Mouse (Mus musculus) embryonic facial prominence, embryonic 14.5 days (tissue): Measurements from ENCODE around the gene Ifi203. TPM values are rescaled to one million over a fixed set of nuclear protein-coding genes. Genes with fewer than 3 reads are reported as not detected.
"Not testable (repeated sequence)": the region's sequence is repeated elsewhere in the genome, so short reads cannot be mapped to it uniquely, and the experiment has no call there.

Source experiments
- ATAC-seq: fragments of 200-750 bp; cut with Nextera tagmentation; 2 replicates; pipeline ENCODE4 v1.8.0; 2017; ENCODE audit warnings: low read depth, moderate number of reproducible peaks, moderate TSS enrichment
- DNase-seq: peaks from one replicate; pipeline ENCODE4 v3.0.0-alpha.2; 2015; ENCODE audit warnings: low spot score
- H3K27ac ChIP-seq: fragments of 300-500 bp; sonication (generic); replicated peaks from 2 replicates; pipeline ENCODE4 v1.5.1; 2014; ENCODE audit warnings: low read depth, mild to moderate bottlenecking, low read length, moderate library complexity
- H3K27me3 ChIP-seq: fragments of 300-500 bp; sonication (generic); replicated peaks from 2 replicates; pipeline ENCODE4 v1.6.1; 2014; ENCODE audit warnings: low read length; ENCODE audit not compliant: control insufficient read depth, insufficient read depth
- H3K36me3 ChIP-seq: fragments of 300-500 bp; sonication (generic); 2 replicates; pipeline ENCODE4 v1.6.1; 2014; ENCODE audit warnings: low read length, mixed read lengths; ENCODE audit not compliant: control insufficient read depth, insufficient read depth
- H3K4me1 ChIP-seq: fragments of 300-500 bp; sonication (generic); 2 replicates; pipeline ENCODE4 v1.6.1; 2014; ENCODE audit warnings: antibody characterized with exemption, low read length; ENCODE audit not compliant: control insufficient read depth, insufficient read depth
- H3K4me2 ChIP-seq: fragments of 300-500 bp; sonication (generic); 2 replicates; pipeline ENCODE4 v1.6.1; 2014; ENCODE audit warnings: low read depth, mild to moderate bottlenecking, low read length, moderate library complexity, mixed read lengths
- H3K4me3 ChIP-seq: fragments of 300-500 bp; sonication (generic); 2 replicates; pipeline ENCODE4 v1.5.1; 2014; ENCODE audit warnings: low read depth, mild to moderate bottlenecking, low read length
- H3K9ac ChIP-seq: fragments of 300-500 bp; sonication (generic); 2 replicates; pipeline ENCODE4 v1.6.1; 2014; ENCODE audit warnings: low read depth, mild to moderate bottlenecking, low read length, moderate library complexity, mixed read lengths
- H3K9me3 ChIP-seq: fragments of 300-500 bp; sonication (generic); 2 replicates; pipeline ENCODE4 v1.6.1; 2016; ENCODE audit warnings: low read length; ENCODE audit not compliant: control insufficient read depth
- WGBS: fragments of 180-500 bp; shearing (Covaris S2); extraction: QIAGEN DNeasy Blood & Tissue Kit; methylation state at CpG from one replicate; pipeline ENCODE4 v1.1.7; 2014; 5-methylcytosine and 5-hydroxymethylcytosine counted together
- polyA plus RNA-seq: library from polyadenylated mRNA; unstranded; fragments of >200 nt; fragmentation: Nextera tagmentation; extraction: Ambion mirVana; gene quantifications from 2 replicates; pipeline ENCODE4 v1.2.1, GENCODE M21; 2014

Ifi203 gene
- polyA plus RNA-seq: 1.2 and 1.4 TPM in 2 replicates

DNA sequence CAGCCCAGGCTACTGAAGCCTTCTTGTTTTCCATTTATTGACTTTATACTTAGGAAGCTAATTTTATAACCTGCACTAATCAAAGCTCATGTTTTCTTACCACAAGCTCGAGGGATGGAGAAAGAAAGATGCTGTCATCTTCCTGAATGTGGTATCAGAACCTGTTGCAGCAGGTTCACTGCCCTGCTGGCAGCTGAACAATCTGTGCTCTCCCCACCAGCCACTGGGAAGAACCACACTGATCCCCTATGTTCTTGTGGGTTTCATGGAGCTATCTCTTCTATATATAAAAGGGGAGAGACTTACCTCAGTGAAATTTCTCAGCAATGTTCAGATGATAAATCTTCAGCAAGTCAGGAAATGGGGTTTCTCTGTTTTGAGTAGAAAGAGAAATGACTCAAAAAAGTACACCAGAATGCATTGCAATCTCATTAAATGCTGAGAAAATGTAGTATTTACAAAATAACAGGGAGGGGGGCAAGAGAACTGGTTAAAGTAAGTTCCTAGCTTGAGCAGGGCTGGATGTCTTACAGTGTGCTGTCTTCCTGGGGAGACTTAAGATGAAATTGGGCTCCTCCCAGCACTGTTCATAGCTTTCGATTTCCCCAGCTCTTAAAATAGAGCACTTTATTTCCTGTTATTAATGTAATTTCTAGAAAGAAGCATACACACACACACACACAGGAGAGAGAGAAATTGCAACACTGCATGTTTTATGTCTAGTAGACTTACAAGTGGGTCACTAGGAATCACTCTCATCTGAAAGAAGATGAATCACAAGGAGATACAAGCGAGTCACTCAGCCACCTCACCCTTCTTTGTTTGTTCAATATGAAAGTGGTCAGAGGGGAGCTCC is at the start of gene Ifi203, which contains the start of gene Mndal:
Ifi203 (minus strand) TSS at position 749 of the 856 bp plus-strand sequence.
Mndal (minus strand) TSS at position 568 of the 856 bp plus-strand sequence.
- H3K27me3 ChIP-seq, H3K4me3 ChIP-seq, H3K27ac ChIP-seq, H3K36me3 ChIP-seq, H3K9me3 ChIP-seq, H3K4me2 ChIP-seq, ATAC-seq, H3K9ac ChIP-seq, DNase-seq, H3K4me1 ChIP-seq: not testable (repeated sequence)
- WGBS: 73% methylated on average over 3 of the region's 3 CpGs

DNA sequence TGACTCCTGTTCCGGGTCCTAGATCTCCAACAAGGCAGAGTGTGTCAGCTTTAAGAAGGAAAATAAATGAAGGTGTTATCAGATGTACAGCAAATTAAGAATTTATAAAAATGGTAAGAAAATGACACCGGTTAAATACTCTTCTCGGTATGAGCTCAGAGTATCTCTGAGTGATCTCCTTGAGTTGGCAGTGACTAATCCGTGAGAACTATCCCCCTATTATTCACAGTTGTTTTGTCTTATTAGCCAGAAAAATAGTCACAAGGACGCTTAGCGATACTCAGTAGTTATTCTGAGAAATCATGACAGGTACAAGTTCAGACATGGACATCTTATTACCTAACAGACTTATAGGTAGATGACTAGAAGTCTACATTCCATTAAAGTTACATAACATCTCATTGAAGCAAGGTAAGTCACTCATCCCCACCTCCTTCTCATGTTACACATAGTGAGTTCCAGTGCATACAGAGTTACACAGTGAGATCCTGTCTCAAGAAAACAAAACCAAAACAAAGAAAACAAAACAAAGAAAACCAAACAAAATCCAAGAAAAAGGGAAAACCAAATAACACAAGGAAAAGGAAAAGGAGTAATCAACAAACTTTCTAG is 40.3 kb upstream of the Ifi203 start, which contains the start of gene Ifi202b:
Ifi202b (minus strand) TSS at position 51 of the 612 bp plus-strand sequence.
- not testable (repeated sequence) for H3K4me3 ChIP-seq, H3K9ac ChIP-seq, H3K36me3 ChIP-seq, H3K27me3 ChIP-seq, H3K4me1 ChIP-seq, H3K27ac ChIP-seq, H3K9me3 ChIP-seq, H3K4me2 ChIP-seq
- WGBS: 72% methylated on average over 6 of the region's 6 CpGs
- ATAC-seq (peak; percentile 81; the same call in 1 of the 2 replicates), DNase-seq (peak; percentile 19)

DNA sequence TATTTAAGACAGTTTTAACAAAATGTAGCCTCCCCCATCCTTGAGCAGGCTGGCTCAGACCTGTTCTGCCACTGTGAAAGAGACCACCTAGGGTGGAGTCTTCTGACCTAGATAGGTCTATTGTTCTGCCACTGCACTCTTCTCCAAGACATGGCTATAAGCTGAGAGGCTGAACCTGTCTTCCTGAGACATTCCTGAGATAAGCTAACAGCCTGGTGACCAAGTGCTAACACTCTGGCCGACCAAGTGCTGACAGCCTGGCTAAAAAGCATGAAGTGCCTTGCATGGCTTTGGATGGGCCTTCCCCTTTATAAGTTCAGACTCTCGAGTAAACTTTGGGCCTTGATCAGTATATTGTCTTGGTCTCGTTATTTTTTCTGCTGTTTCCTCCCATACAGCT is 38.6 kb upstream of the Ifi203 start:
- H3K27me3 ChIP-seq, H3K36me3 ChIP-seq, H3K4me3 ChIP-seq, ATAC-seq, H3K9me3 ChIP-seq, H3K4me1 ChIP-seq, H3K27ac ChIP-seq, H3K9ac ChIP-seq, H3K4me2 ChIP-seq: not testable (repeated sequence)
- peak; percentile 3 for DNase-seq
- 49% methylated on average over 3 of the region's 3 CpGs for WGBS

DNA sequence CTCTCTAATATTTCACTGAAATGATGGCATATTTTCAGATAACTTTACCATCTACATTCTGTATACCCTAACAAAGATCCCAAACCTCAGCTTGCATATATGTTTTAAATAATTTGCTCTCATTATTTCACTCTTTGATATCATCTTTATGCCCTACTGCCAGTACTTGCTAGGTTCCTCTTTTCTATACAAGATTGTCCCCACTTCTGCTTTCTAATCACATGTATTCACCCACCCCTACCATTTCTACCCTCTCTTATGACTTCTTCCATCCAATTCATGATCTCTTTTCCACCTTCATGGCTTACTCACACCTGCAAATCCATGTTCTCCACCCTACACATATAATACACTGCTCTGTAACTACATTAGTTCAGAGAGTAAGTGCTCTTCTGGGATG is 35.1 kb upstream of the Ifi203 start:
- H3K27ac ChIP-seq: no peak overlapping the region
- ATAC-seq (no peak), DNase-seq (no peak)
- no peak overlapping the region for H3K9ac ChIP-seq
- no peak overlapping the region for H3K4me2 ChIP-seq
- H3K9me3 ChIP-seq: no peaks in the 10 kb centered on the region
- no peak overlapping the region for H3K4me3 ChIP-seq
- no peaks in the 10 kb centered on the region for H3K4me1 ChIP-seq
- no peaks in the 10 kb centered on the region for H3K27me3 ChIP-seq
- H3K36me3 ChIP-seq: no peaks in the 10 kb centered on the region

DNA sequence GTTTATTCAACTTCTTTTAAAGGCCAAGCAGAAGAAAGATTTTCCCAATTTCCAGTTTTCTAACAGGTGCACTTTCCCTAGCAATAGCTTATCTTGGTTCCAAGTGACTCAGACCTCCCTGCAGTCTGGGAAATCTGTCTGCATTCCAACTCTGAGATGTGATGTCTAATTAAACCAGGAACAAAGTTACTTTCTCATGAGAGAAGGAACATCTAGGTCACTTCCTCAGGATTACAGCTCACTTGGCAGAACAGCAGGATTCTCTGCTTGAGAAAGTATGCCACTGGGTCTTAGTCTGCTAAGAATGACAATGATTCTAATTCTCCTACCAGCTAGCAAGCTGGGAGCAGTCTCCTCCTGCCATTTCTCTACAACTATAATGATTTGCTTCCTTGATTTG is 30.6 kb upstream of the Ifi203 start:
- no peaks in the 10 kb centered on the region for H3K27me3 ChIP-seq
- H3K4me3 ChIP-seq: no peak overlapping the region
- DNase-seq: no peak
- no peak overlapping the region for H3K27ac ChIP-seq
- no peaks in the 10 kb centered on the region for H3K4me1 ChIP-seq
- H3K9ac ChIP-seq: no peak overlapping the region
- no peak overlapping the region for H3K4me2 ChIP-seq
- H3K9me3 ChIP-seq: no peaks in the 10 kb centered on the region
- ATAC-seq: no peak
- no peaks in the 10 kb centered on the region for H3K36me3 ChIP-seq

DNA sequence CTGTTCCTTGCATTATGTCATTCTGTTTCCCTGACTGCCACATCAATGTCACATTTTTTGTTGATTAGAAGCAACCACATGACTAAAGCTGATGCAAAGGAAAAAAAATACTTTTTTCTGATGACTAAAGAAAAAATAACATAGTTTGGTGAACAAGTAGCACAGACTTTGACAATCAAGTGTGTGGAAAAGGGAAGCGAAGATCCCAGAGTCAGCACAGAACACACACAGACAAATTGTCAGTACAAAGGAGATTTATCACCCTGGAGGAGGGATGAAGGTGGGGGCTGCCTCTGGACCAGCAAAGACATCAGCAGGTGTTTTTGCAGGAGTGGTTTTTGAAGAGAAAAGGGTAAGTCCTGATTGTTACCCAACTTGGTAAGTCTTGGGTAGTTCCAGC is 19.0 kb upstream of the Ifi203 start:
- ATAC-seq, H3K9me3 ChIP-seq, H3K4me3 ChIP-seq, H3K27me3 ChIP-seq, H3K36me3 ChIP-seq, DNase-seq, H3K27ac ChIP-seq, H3K4me1 ChIP-seq, H3K4me2 ChIP-seq, H3K9ac ChIP-seq: not testable (repeated sequence)
- WGBS: 73% methylated on average over 1 of the region's 1 CpGs

DNA sequence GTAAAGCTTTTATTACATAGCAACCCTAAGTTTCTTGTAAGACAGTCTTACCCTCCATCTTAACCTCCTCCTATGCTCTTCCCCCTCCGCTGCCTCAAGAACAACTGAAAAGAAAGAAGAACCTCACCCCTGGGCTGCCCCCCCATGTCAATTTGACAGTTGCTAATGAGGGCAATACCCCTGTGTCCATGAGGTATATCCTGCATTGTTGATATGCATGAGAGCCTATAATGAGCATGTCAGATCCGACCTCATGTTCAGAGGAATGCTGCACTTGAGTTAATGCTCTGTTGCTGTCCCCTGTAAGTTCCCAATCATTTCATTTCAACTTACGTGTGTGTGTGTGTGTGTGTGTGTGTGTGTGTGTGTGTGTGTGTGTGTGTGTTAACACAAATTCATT is 17.5 kb upstream of the Ifi203 start:
- H3K27ac ChIP-seq, H3K4me2 ChIP-seq, ATAC-seq, H3K4me1 ChIP-seq, H3K27me3 ChIP-seq, H3K36me3 ChIP-seq, DNase-seq, H3K9me3 ChIP-seq, H3K9ac ChIP-seq, H3K4me3 ChIP-seq: not testable (repeated sequence)
- 66% methylated on average over 3 of the region's 3 CpGs for WGBS

DNA sequence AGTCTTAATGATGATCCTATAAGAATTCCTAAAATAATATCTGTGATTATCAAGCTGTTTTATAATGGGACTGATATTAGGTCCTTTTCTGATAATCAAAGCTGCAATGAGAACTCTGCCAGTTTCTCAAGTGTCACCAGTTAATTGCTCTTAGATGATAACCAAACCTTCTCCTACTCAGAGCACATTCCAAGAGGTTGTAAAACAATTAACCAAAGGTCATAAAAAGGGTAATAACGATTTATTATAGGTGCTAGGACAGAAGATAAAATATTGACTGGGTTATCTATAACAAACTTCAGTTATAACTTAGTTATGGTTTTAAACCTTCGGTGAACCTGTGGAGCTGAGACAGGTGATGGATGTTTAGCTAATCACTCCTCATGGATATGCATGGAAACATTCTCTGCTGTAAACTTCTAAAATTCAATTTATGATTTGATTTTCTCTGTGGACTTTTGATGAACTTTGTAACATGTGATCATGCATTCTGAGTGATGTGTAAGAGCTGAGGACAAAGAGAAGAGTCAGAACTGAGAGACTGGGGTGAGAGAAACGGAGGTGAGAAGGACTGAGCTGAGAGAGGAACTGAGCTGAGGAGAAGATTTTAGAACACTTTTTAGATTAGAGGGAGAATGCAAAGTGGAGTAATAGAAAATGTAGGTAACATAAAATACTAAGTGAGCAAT is 13.5 kb upstream of the Ifi203 start:
- ATAC-seq: not testable (repeated sequence)

More for the DNA sequence above, 13.5 kb upstream of the Ifi203 start:
- not testable (repeated sequence) for H3K4me3 ChIP-seq, H3K36me3 ChIP-seq, H3K4me1 ChIP-seq, H3K27ac ChIP-seq, H3K4me2 ChIP-seq, H3K27me3 ChIP-seq, DNase-seq, H3K9me3 ChIP-seq, H3K9ac ChIP-seq
- 75% methylated on average over 3 of the region's 3 CpGs for WGBS
